Mouse (Mus musculus) forebrain, embryonic 12.5 days (tissue): ENCODE results near the gene Defb45. TPM values are rescaled to one million over a fixed set of nuclear protein-coding genes. Genes with fewer than 3 reads are reported as not detected.

Source experiments
- ATAC-seq: fragments of 200-750 bp; cut with Nextera tagmentation; 2 replicates; pipeline ENCODE4 v1.8.0; 2017; ENCODE audit warnings: moderate TSS enrichment; ENCODE audit not compliant: low FRiP score
- H3K27ac ChIP-seq: fragments of 300-500 bp; sonication (generic); 2 replicates; pipeline ENCODE4 v1.5.1; 2016; ENCODE audit warnings: mild to moderate bottlenecking
- H3K27me3 ChIP-seq: fragments of 300-500 bp; sonication (generic); 2 replicates; pipeline ENCODE4 v1.6.1; 2016; ENCODE audit warnings: mild to moderate bottlenecking
- H3K36me3 ChIP-seq: fragments of 300-500 bp; sonication (generic); replicated peaks from 2 replicates; pipeline ENCODE4 v1.6.1; 2016; ENCODE audit warnings: mild to moderate bottlenecking
- H3K4me1 ChIP-seq: fragments of 300-500 bp; sonication (generic); 2 replicates; pipeline ENCODE4 v1.6.1; 2016
- H3K4me2 ChIP-seq: fragments of 300-500 bp; sonication (generic); 2 replicates; pipeline ENCODE4 v1.6.1; 2016; ENCODE audit warnings: mild to moderate bottlenecking, moderate library complexity
- H3K4me3 ChIP-seq: fragments of 300-500 bp; sonication (generic); replicated peaks from 2 replicates; pipeline ENCODE4 v1.5.1; 2016; ENCODE audit warnings: mild to moderate bottlenecking
- H3K9ac ChIP-seq: fragments of 300-500 bp; sonication (generic); 2 replicates; pipeline ENCODE4 v1.6.1; 2016; ENCODE audit warnings: mild to moderate bottlenecking
- H3K9me3 ChIP-seq: fragments of 300-500 bp; sonication (generic); 2 replicates; pipeline ENCODE4 v1.6.1; 2016
- WGBS: fragments of 180-500 bp; shearing (Covaris S2); methylation state at CpG from one replicate; pipeline ENCODE4 v1.1.7; 2016; 5-methylcytosine and 5-hydroxymethylcytosine counted together
- polyA plus RNA-seq: library from polyadenylated mRNA; unstranded; fragments of >200 nt; fragmentation: Nextera tagmentation; extraction: Ambion mirVana; gene quantifications from 2 replicates; pipeline ENCODE4 v1.2.1, GENCODE M21; 2016

The Defb45 gene
- polyA plus RNA-seq, 1 experiment from 2014 or later = not detected

DNA sequence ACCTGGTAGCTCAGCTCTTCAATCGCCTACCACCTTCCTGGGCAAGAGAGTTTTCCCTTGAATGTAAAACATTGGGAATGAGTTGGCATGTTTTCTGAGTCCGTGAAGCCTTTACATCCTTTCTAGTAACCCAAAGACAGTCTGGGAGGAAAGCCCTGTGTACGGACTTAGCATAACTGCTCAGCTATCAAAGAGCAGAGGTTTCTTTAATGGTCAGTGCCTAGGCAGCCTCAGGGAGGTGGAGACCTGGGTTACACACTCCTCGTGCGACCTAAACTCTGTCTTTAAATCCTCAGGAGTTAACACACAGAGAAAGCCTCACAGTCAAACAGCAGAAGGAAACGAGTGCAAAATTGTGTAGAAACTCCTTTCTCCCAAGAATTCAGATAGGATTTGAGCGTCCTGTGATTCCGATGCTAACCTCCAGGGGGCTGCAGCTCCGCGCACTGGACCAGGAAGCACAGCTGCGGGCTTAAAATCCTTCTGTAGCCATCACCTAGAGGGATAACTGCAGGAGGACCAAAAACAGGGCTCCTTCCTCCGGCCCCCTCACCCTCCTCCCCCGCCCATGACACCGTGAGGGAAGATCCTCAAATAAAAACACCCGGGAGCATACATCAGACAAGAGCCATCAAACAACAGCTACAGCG, 45.3 kb downstream of the Defb45 start:
- Histone ChIP-seq H3K4me1 (0 out of 2 replicates have a peak, but pooled peaks cover 5% of the 10 kb centered on the region), H3K27ac (no peak overlapping the region), H3K36me3 (no peaks in the 10 kb centered on the region), H3K9me3 (no peaks in the 10 kb centered on the region), H3K4me3 (no peak overlapping the region), H3K9ac (no peak overlapping the region), H3K27me3 (no peaks in the 10 kb centered on the region), H3K4me2 (peak overlapping the region; percentile 17; the same call in 1 of the 2 replicates)
- 14% methylated on average over 16 of the region's 16 CpGs for WGBS
- ATAC-seq = no peak

DNA sequence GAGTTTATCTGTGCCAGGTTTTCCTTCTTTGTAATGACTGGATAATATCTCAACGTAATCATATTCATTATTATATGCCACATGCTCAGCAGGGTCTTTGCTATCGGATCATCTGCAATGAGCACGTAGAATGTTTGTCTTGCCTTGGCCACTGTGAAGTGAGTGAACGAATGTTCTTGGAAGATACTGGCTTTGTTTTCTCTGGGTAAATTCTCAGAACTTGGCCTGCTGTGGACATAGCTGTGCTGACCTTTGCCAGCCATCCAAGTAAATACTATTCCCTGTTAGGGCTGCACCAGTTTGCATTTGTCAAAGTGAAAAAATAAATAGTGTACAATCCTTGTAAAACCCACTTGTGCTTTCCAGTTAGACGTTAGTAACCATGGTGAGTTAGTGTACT, 51.1 kb downstream of the Defb45 start:
- H3K9me3 ChIP-seq = no peaks in the 10 kb centered on the region
- 86% methylated on average over 5 of the region's 5 CpGs for WGBS
- no peaks in the 10 kb centered on the region for H3K27me3 ChIP-seq
- H3K4me3 ChIP-seq = no peak overlapping the region
- no peaks in the 10 kb centered on the region for H3K4me1 ChIP-seq
- no peak overlapping the region for H3K9ac ChIP-seq
- no peaks in the 10 kb centered on the region for H3K36me3 ChIP-seq
- ATAC-seq = no peak
- H3K27ac ChIP-seq = no peak overlapping the region
- no peak overlapping the region for H3K4me2 ChIP-seq

DNA sequence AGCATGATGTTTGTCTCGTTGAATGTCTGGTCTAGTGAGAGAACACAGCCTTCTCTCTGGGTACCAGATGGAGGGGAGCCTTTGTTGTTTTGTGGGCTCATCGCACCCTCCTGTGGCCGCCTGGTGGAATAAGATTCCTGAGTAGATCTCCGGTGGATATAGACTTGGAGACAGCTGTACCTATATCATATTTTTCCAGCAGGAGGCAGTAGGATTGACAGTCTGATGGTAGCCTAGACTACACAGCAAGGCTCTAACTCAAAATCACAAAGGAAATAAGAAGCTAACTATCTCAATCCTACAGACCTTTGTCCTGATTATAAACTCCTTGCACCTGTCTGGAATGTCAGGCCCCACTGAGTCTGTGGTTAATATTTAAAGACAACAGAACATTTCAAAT, 54.5 kb downstream of the Defb45 start:
- Histone ChIP-seq H3K4me3 (no peak overlapping the region), H3K27ac (no peak overlapping the region), H3K9ac (no peak overlapping the region), H3K27me3 (no peaks in the 10 kb centered on the region), H3K36me3 (no peaks in the 10 kb centered on the region), H3K9me3 (no peaks in the 10 kb centered on the region), H3K4me1 (no peaks in the 10 kb centered on the region), H3K4me2 (no peak overlapping the region)
- WGBS = 30% methylated on average over 4 of the region's 4 CpGs
- peak; percentile 27; the same call in 1 of the 2 replicates for ATAC-seq

DNA sequence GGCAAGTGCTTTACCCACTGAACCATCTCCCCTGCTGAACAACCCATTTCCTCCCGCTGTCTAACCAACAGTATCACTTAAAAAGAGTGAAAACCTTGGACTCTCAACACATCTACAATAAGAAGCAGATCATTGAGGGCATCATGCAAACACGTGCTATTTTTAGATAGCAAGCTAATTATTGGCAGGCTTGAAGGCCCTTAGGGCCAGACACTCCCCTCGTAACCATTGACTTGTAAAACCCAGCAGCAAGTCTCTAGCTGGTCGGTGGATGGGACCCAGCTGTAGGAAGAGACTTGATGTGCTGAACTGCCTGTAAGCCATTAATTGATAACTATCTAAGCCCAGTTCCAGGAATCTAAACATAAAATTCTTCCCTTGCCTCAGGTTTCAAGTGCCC, 55.7 kb downstream of the Defb45 start:
- ATAC-seq = no peak

More for the DNA sequence above, 55.7 kb downstream of the Defb45 start:
- H3K36me3 ChIP-seq = no peaks in the 10 kb centered on the region
- WGBS = 87% methylated on average over 4 of the region's 4 CpGs
- H3K4me2 ChIP-seq = no peak overlapping the region
- no peak overlapping the region for H3K4me3 ChIP-seq
- no peaks in the 10 kb centered on the region for H3K9me3 ChIP-seq
- no peak overlapping the region for H3K27ac ChIP-seq
- no peaks in the 10 kb centered on the region for H3K4me1 ChIP-seq
- H3K9ac ChIP-seq = no peak overlapping the region
- H3K27me3 ChIP-seq = no peaks in the 10 kb centered on the region

Other genes with a start within 250 kb of the Defb45 start
- gene Nrsn2, start 222.8 kb downstream of the Defb45 start, polyA plus RNA-seq = 11.1 and 12.4 TPM in 2 replicates
- 16.3 and 19.3 TPM in 2 replicates for gene Sox12, start 201.3 kb downstream of the Defb45 start, polyA plus RNA-seq
- gene Zcchc3, start 184.4 kb downstream of the Defb45 start, polyA plus RNA-seq = 55.2 and 55.9 TPM in 2 replicates
- gene 6820408C15Rik, start 183.8 kb downstream of the Defb45 start, polyA plus RNA-seq = 1.2 and 1.7 TPM in 2 replicates
- not detected in 2 replicates for gene Defb23, start 134.8 kb downstream of the Defb45 start, polyA plus RNA-seq
- not detected in 2 replicates for gene Defb20, start 122.3 kb downstream of the Defb45 start, polyA plus RNA-seq
- gene Defb22, start 109.3 kb downstream of the Defb45 start, polyA plus RNA-seq = not detected in 2 replicates
- gene Defb26, start 87.7 kb downstream of the Defb45 start, polyA plus RNA-seq = not detected in 2 replicates
- gene Defb28, start 81.1 kb downstream of the Defb45 start, polyA plus RNA-seq = not detected in 2 replicates
- gene Defb29, start 59.3 kb downstream of the Defb45 start, polyA plus RNA-seq = not detected in 2 replicates
- not detected in 2 replicates for gene Gm17416, start 30.1 kb downstream of the Defb45 start, polyA plus RNA-seq
- gene Defb21, start 26.7 kb downstream of the Defb45 start, polyA plus RNA-seq = not detected in 2 replicates
- gene Defb19, start 19.1 kb downstream of the Defb45 start, polyA plus RNA-seq = not detected in 2 replicates
- gene Defb36, start 4.9 kb upstream of the Defb45 start, polyA plus RNA-seq = not detected in 2 replicates
- not detected in 2 replicates for gene Defb25, start 23.7 kb upstream of the Defb45 start, polyA plus RNA-seq
- 0.26 and 0.38 TPM in 2 replicates for gene Rem1, start 27.6 kb upstream of the Defb45 start, polyA plus RNA-seq
- gene H13, start 70.1 kb upstream of the Defb45 start, polyA plus RNA-seq = 128 and 131 TPM in 2 replicates
- gene Mcts2, start 87.6 kb upstream of the Defb45 start, polyA plus RNA-seq = 39.5 and 41.2 TPM in 2 replicates
- 37.9 and 48.5 TPM in 2 replicates for gene Id1, start 136.9 kb upstream of the Defb45 start, polyA plus RNA-seq
- 3.1 and 3.6 TPM in 2 replicates for gene Cox4i2, start 154.8 kb upstream of the Defb45 start, polyA plus RNA-seq
- 159 and 164 TPM in 2 replicates for gene Bcl2l1, start 232.3 kb upstream of the Defb45 start, polyA plus RNA-seq
- 133 and 156 TPM in 2 replicates for gene Tpx2, start 248.6 kb upstream of the Defb45 start, polyA plus RNA-seq